Mouse (Mus musculus): ENCODE results near the gene Nav2. TPM values are rescaled to one million over a fixed set of nuclear protein-coding genes. Genes with fewer than 3 reads are reported as not detected.

The Nav2 gene
- polyA plus RNA-seq, 1 experiment: 51.7 TPM

GRCm38 (mm10) chr7:48982573-48982972 is 74.1 kb downstream of the Nav2 start:
- H3K9ac ChIP-seq (ENCODE audit: low read depth, poor library complexity, severe bottlenecking): no peak overlapping the region
- no peaks in the 10 kb centered on the region for H3K36me3 ChIP-seq (ENCODE audit: control insufficient read depth, insufficient read depth, low read length, poor library complexity, severe bottlenecking)
- H3K27me3 ChIP-seq (ENCODE audit: control insufficient read depth, insufficient read depth, low read length, poor library complexity, severe bottlenecking): no peaks in the 10 kb centered on the region
- H3K27ac ChIP-seq (ENCODE audit: insufficient read depth, low read length): no peak overlapping the region
- H3K4me3 ChIP-seq (ENCODE audit: low read depth, low read length): no peak overlapping the region
- TF ChIP-seq EP300 (IDR thresholded peaks at IDR 0.05; ENCODE audit: insufficient read depth, low read depth, low read length): no peak
- no peak for TF ChIP-seq CTCF (IDR thresholded peaks at IDR 0.05; ENCODE audit: low read depth, low read length)
- no peak for TF ChIP-seq POLR2A (IDR thresholded peaks at IDR 0.05; ENCODE audit: insufficient read depth, low read length)
- peaks cover 2% of the 10 kb centered on the region for H3K4me1 ChIP-seq (ENCODE audit: control insufficient read depth, insufficient read depth, low read length)
- no peaks in the 10 kb centered on the region for H3K9me3 ChIP-seq (replicated peaks; ENCODE audit: control insufficient read depth, insufficient read depth, low read length, poor library complexity, severe bottlenecking)

- H3K36me3 ChIP-seq (ENCODE audit: control insufficient read depth, insufficient read depth, low read length, poor library complexity, severe bottlenecking): no peaks in the 10 kb centered on the region
- H3K9me3 ChIP-seq (replicated peaks; ENCODE audit: control insufficient read depth, insufficient read depth, low read length, poor library complexity, severe bottlenecking): no peaks in the 10 kb centered on the region
- no peak overlapping the region for H3K9ac ChIP-seq (ENCODE audit: low read depth, poor library complexity, severe bottlenecking)
- TF ChIP-seq POLR2A (IDR thresholded peaks at IDR 0.05; ENCODE audit: insufficient read depth, low read length) (no peak), CTCF (IDR thresholded peaks at IDR 0.05; ENCODE audit: low read depth, low read length) (no peak), EP300 (IDR thresholded peaks at IDR 0.05; ENCODE audit: insufficient read depth, low read depth, low read length) (no peak)
- H3K27ac ChIP-seq (ENCODE audit: insufficient read depth, low read length): no peak overlapping the region
- peaks cover 3% of the 10 kb centered on the region for H3K4me1 ChIP-seq (ENCODE audit: control insufficient read depth, insufficient read depth, low read length)
- no peaks in the 10 kb centered on the region for H3K27me3 ChIP-seq (ENCODE audit: control insufficient read depth, insufficient read depth, low read length, poor library complexity, severe bottlenecking)
- no peak overlapping the region for H3K4me3 ChIP-seq (ENCODE audit: low read depth, low read length)
Measured at GRCm38 (mm10) chr7:48991911-48992552, 83.5 kb downstream of the Nav2 start.

- Histone ChIP-seq H3K4me3 (ENCODE audit: low read depth, low read length) (no peak overlapping the region), H3K27me3 (ENCODE audit: control insufficient read depth, insufficient read depth, low read length, poor library complexity, severe bottlenecking) (no peaks in the 10 kb centered on the region), H3K36me3 (ENCODE audit: control insufficient read depth, insufficient read depth, low read length, poor library complexity, severe bottlenecking) (no peaks in the 10 kb centered on the region), H3K27ac (ENCODE audit: insufficient read depth, low read length) (no peak overlapping the region), H3K9me3 (replicated peaks; ENCODE audit: control insufficient read depth, insufficient read depth, low read length, poor library complexity, severe bottlenecking) (no peaks in the 10 kb centered on the region), H3K4me1 (ENCODE audit: control insufficient read depth, insufficient read depth, low read length) (peaks cover 3% of the 10 kb centered on the region), H3K9ac (ENCODE audit: low read depth, poor library complexity, severe bottlenecking) (no peak overlapping the region)
- TF ChIP-seq CTCF (IDR thresholded peaks at IDR 0.05; ENCODE audit: low read depth, low read length) (no peak), EP300 (IDR thresholded peaks at IDR 0.05; ENCODE audit: insufficient read depth, low read depth, low read length) (peak; percentile 71), POLR2A (IDR thresholded peaks at IDR 0.05; ENCODE audit: insufficient read depth, low read length) (no peak)
Measured at GRCm38 (mm10) chr7:48995171-48995570, 86.7 kb downstream of the Nav2 start.

- TF ChIP-seq CTCF (IDR thresholded peaks at IDR 0.05; ENCODE audit: low read depth, low read length) (no peak), POLR2A (IDR thresholded peaks at IDR 0.05; ENCODE audit: insufficient read depth, low read length) (no peak), EP300 (IDR thresholded peaks at IDR 0.05; ENCODE audit: insufficient read depth, low read depth, low read length) (no peak)
- peaks cover 3% of the 10 kb centered on the region for H3K4me1 ChIP-seq (ENCODE audit: control insufficient read depth, insufficient read depth, low read length)
- H3K9me3 ChIP-seq (replicated peaks; ENCODE audit: control insufficient read depth, insufficient read depth, low read length, poor library complexity, severe bottlenecking): no peaks in the 10 kb centered on the region
- H3K36me3 ChIP-seq (ENCODE audit: control insufficient read depth, insufficient read depth, low read length, poor library complexity, severe bottlenecking): no peaks in the 10 kb centered on the region
- H3K27ac ChIP-seq (ENCODE audit: insufficient read depth, low read length): no peak overlapping the region
- H3K9ac ChIP-seq (ENCODE audit: low read depth, poor library complexity, severe bottlenecking): no peak overlapping the region
- H3K27me3 ChIP-seq (ENCODE audit: control insufficient read depth, insufficient read depth, low read length, poor library complexity, severe bottlenecking): no peaks in the 10 kb centered on the region
- H3K4me3 ChIP-seq (ENCODE audit: low read depth, low read length): no peak overlapping the region
Measured at GRCm38 (mm10) chr7:48995701-48996100, 87.2 kb downstream of the Nav2 start.

GRCm38 (mm10) chr7:48996829-48997228 is 88.3 kb downstream of the Nav2 start:
- H3K36me3 ChIP-seq (ENCODE audit: control insufficient read depth, insufficient read depth, low read length, poor library complexity, severe bottlenecking): no peaks in the 10 kb centered on the region
- no peak overlapping the region for H3K4me3 ChIP-seq (ENCODE audit: low read depth, low read length)
- H3K9me3 ChIP-seq (replicated peaks; ENCODE audit: control insufficient read depth, insufficient read depth, low read length, poor library complexity, severe bottlenecking): no peaks in the 10 kb centered on the region
- no peak overlapping the region for H3K27ac ChIP-seq (ENCODE audit: insufficient read depth, low read length)
- H3K27me3 ChIP-seq (ENCODE audit: control insufficient read depth, insufficient read depth, low read length, poor library complexity, severe bottlenecking): no peaks in the 10 kb centered on the region
- TF ChIP-seq EP300 (IDR thresholded peaks at IDR 0.05; ENCODE audit: insufficient read depth, low read depth, low read length) (no peak), CTCF (IDR thresholded peaks at IDR 0.05; ENCODE audit: low read depth, low read length) (no peak), POLR2A (IDR thresholded peaks at IDR 0.05; ENCODE audit: insufficient read depth, low read length) (no peak)
- no peak overlapping the region for H3K9ac ChIP-seq (ENCODE audit: low read depth, poor library complexity, severe bottlenecking)
- peaks cover 3% of the 10 kb centered on the region for H3K4me1 ChIP-seq (ENCODE audit: control insufficient read depth, insufficient read depth, low read length)

- TF ChIP-seq CTCF (IDR thresholded peaks at IDR 0.05; ENCODE audit: low read depth, low read length) (no peak), POLR2A (IDR thresholded peaks at IDR 0.05; ENCODE audit: insufficient read depth, low read length) (no peak)
- Histone ChIP-seq H3K4me3 (ENCODE audit: low read depth, low read length) (no peak overlapping the region), H3K9ac (ENCODE audit: low read depth, poor library complexity, severe bottlenecking) (no peak overlapping the region), H3K4me1 (ENCODE audit: control insufficient read depth, insufficient read depth, low read length) (peaks cover 3% of the 10 kb centered on the region), H3K27me3 (ENCODE audit: control insufficient read depth, insufficient read depth, low read length, poor library complexity, severe bottlenecking) (no peaks in the 10 kb centered on the region), H3K27ac (ENCODE audit: insufficient read depth, low read length) (no peak overlapping the region), H3K36me3 (ENCODE audit: control insufficient read depth, insufficient read depth, low read length, poor library complexity, severe bottlenecking) (no peaks in the 10 kb centered on the region), H3K9me3 (replicated peaks; ENCODE audit: control insufficient read depth, insufficient read depth, low read length, poor library complexity, severe bottlenecking) (no peaks in the 10 kb centered on the region)
Measured at GRCm38 (mm10) chr7:48998097-48998496, 89.6 kb downstream of the Nav2 start.

Data from ES-Bruce4 (cell line).